Mouse (Mus musculus) MEL-GATA-1-ER (cell line): ENCODE results near the gene Dsp.

Experiments
- DNase-seq: peaks from one replicate; pipeline ENCODE4 v3.0.0-alpha.2; 2012; ENCODE audit warnings: low read depth; ENCODE audit errors: extremely low read depth

The Dsp gene

GRCm38 (mm10) chr13:38170707-38171144, 19.6 kb downstream of the Dsp start:
- no peak for DNase-seq

GRCm38 (mm10) chr13:38193406-38193805, 42.3 kb downstream of the Dsp start:
- no peak for DNase-seq

- DNase-seq, result no peak
These were observed 50.3 kb downstream of the Dsp start for GRCm38 (mm10) chr13:38201413-38201812.

GRCm38 (mm10) chr13:38204171-38204570, 53.1 kb downstream of the Dsp start:
- no peak for DNase-seq

DNA sequence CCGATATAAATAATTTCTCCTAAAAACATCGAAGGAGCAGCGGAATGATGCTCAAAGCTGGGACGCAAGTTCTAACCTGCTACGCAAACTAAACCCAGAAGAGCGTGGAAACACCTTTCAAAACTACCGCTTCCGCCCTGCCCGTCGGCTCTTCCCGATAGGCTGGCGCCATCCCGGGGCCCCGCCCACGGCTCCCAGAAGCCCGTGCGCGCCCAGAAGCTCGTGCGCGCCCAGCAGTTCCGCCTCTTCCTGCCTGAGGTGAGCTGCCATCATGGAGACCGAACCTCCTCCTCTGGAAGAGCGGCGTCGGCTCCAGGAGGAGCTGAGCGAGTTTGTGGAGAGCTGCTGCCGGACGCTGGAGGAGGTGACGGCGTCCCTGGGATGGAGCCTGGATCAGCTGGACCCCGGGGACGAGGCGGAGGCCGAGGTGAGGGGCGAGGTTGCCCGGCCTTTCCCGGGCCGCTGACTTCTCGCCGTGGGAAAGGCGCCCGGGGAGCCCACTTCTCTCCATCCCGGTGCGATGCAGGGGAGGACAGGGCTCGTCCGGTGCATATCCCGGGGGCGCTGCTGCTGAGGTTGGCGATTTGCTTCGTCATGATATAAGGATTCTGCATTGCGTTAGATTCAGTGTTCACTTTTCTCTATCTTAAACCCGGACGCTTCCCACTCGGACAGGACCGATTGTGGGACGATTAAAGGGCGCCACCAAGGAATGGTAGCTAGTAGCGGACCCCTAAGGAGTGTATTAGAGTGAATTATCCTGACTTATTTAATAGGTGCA, 53.8 kb downstream of the Dsp start, which contains the start of gene Snrnp48:
TSS of gene Snrnp48 (plus strand) at position 237 of the 781 bp plus-strand sequence.
- peak; percentile 80 for DNase-seq

- no peak for DNase-seq
These were observed 60.0 kb downstream of the Dsp start for GRCm38 (mm10) chr13:38211122-38211521.

GRCm38 (mm10) chr13:38218686-38219085, 67.6 kb downstream of the Dsp start:
- DNase-seq, result no peak

GRCm38 (mm10) chr13:38220331-38220730, 69.2 kb downstream of the Dsp start:
- no peak for DNase-seq

DNA sequence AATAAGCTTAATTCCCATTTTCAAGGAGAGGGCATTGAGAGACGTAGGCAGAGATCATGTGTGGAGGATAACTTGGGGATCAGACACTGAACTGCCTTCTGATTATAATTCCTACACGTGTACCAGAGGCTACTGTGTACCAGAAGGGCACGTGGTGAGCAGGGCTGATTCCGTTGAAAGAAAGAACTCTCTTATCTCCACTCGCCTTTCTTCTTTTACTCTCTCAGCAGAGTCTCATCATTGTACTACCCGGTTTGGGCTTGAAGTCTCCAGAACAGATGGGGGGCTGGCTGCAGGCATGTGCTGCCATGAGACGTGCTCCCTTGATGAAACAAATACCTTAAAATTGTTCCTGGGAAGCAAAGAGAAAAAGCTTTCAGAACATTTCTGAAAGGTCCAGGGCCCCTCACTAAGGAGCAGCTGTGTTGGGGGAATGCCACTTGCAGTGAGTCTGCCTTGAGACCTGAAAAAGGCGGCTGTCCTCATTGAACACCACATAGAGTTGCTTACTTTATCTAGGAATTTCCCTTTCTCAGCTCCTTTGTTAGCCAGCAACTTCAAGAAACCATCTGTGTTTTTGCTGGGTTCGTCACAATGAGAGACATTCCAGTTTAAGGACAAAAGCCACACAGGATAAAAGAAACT, 79.2 kb downstream of the Dsp start:
- DNase-seq, result no peak

DNA sequence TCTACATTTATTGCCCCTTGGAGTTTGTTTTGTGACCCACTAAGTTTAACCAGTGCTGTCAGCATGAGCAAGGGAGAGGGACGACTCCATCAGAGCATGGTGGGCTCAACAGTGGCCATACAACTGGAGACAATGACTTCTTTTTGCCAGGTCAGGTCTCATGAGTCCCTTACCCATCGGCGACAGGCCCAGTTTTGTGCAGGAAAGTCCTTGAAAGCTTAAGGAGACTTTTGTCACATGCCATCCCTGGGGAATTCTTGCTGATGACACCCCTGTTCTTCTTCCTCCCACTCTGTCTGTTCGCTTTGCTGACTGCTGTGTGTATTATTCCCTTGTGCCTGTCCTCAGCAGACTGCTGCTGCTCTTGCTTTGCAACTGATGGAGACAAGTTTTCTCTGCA, 81.3 kb downstream of the Dsp start:
- DNase-seq, result no peak

DNA sequence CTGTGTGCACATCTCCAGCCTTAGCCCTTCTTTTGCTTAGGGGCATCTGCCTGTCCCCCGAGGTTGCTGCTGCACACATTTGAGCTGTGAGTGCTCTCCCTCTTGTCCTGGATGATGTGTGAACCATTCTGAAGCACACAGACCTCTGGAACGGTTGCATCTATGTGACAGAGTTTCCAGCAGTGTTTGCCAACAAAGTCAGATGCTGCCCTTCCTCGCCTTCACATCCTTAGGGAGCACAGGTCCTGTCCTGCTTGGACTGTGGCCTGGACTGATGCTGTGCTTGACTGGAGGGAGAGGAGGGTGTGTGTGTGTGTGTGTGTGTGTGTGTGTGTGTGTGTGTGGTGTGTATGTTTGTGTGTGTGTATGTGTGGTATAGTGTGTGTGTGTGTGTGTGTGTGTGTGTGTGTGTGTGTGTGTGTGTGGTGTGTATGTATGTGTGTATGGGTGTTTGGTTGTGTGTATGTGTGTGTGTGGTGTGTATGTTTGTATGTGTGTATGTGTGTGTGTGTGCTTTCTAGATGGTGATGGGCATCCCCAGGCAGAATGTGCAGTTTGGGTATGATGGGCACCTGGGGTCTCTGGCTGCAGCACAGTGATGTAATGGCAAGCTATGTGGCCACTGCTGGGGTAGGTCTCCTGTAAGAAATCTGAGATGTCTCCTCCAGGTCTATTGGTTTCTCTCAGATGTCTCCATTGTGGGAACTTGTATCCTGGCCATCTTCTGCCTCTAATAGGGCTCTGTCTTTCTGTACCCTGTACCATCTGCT, 81.9 kb downstream of the Dsp start:
- DNase-seq, result no peak

DNA sequence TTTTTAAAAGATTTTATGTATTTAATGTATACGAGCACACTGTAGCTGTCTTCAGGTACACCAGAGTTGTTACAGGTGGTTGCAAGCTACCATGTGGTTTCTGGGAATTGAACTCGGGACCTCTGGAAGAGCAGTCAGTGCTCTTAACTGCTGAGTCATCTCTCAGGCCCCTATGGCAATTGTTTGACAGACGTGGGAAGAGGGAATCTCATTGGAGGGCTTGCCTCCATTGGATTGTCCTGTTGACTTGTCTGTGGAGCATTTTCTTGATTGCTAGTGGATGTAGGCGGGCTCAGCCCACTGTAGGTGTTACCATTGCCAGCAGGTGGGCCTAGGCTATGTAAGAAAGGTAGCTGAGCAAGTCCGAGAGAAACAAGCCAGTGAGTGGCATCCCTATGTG, 83.6 kb downstream of the Dsp start:
- DNase-seq, result no peak

DNA sequence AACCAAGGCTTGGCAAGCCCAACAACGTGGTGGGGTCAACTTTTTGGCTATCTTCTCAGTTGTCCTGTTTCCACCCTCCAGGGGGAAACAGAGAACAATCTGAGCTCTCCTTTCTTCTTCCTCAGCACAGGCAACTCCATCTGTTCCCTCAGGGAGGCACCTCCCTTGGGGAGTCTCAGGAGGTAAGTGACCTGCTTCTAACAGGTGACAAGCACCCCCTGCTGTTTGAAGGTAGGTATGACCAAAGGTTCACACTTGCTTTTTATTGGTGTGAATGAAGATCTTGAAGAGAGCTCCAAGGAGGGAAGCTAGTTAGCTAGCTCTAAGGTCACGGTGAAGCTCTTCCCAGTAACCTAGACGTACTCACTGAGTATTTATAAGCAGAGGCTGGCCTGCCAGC, 84.3 kb downstream of the Dsp start:
- DNase-seq, result peak; percentile 12

DNA sequence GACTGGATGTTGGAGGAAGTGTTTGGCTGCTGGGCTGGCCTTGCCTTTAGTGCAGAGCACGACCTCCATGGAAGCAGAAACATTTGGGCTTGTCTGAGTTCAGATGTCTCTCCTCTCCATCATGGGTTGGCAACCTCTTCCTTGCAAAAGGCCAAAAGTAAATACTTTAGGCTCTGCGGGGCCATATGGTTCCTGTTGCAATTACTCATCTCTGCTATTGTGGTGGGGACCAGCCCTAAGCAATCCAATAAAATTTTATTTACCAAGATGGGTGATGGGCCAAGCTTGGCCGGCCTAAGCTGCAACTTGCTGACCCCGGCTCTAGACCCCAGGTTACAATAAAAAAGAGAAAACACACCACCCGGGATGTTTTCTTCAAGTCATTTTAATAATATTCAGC, 97.1 kb downstream of the Dsp start:
- no peak for DNase-seq
